Mouse (Mus musculus) E14TG2a.4 (cell line): ENCODE results near the gene Rpp25l.

Experiments
- CTCF ChIP-seq: conservative IDR thresholded peaks from 2 replicates; pipeline ENCODE4 v1.5.1; 2014; ENCODE audit warnings: low read length
- NANOG ChIP-seq: IDR thresholded peaks from 2 replicates; pipeline ENCODE4 v1.6.1; 2014; ENCODE audit warnings: borderline replicate concordance, low read length, mixed read lengths
- POU5F1 ChIP-seq: IDR thresholded peaks from 2 replicates; pipeline ENCODE4 v1.6.1; 2014; ENCODE audit warnings: low read length, borderline replicate concordance

- TF ChIP-seq CTCF (no peak), NANOG (no peak), POU5F1 (no peak)
These were observed 44.7 kb upstream of the Rpp25l start for GRCm38 (mm10) chr4:41758021-41758420.
